Mouse (Mus musculus) olfactory bulb, adult 2 months (tissue): ENCODE measurements at regions not wholly inside any gene's neighbourhood (a gene's known extent, or its start where the extent isn't known, plus 50 kb on each side); places are given as distances from the start of the nearest gene placed in this dataset.

Experiments
- H3K27ac ChIP-seq: fragments of 200-500 bp; 2 replicates; pipeline ENCODE4 v1.5.1; 2012; ENCODE audit warnings: low read depth, low read length; ENCODE audit not compliant: insufficient read depth
- H3K4me1 ChIP-seq: fragments of 200-500 bp; 2 replicates; pipeline ENCODE4 v1.6.1; 2012; ENCODE audit warnings: low read length; ENCODE audit not compliant: control insufficient read depth, insufficient read depth
- H3K4me3 ChIP-seq: fragments of 200-500 bp; 2 replicates; pipeline ENCODE4 v1.5.1; 2012; ENCODE audit warnings: mild to moderate bottlenecking, low read depth, low read length, moderate library complexity; ENCODE audit not compliant: insufficient read depth
- CTCF ChIP-seq: fragments of 200-500 bp; IDR thresholded peaks from 2 replicates; pipeline ENCODE4 v1.5.1; 2012; ENCODE audit warnings: low read depth, mild to moderate bottlenecking, low read length, moderate library complexity; ENCODE audit not compliant: insufficient read depth
- POLR2A ChIP-seq: fragments of 200-500 bp; IDR thresholded peaks from 2 replicates; pipeline ENCODE4 v1.6.1; 2012; ENCODE audit warnings: mild to moderate bottlenecking, low read depth, low read length, moderate library complexity; ENCODE audit not compliant: insufficient read depth
- whole genome bisulfite sequencing: fragments of 180-500 bp; shearing (Covaris S2); methylation state at CpG from one replicate; pipeline ENCODE4 v1.1.7; 2018; 5-methylcytosine and 5-hydroxymethylcytosine counted together

DNA sequence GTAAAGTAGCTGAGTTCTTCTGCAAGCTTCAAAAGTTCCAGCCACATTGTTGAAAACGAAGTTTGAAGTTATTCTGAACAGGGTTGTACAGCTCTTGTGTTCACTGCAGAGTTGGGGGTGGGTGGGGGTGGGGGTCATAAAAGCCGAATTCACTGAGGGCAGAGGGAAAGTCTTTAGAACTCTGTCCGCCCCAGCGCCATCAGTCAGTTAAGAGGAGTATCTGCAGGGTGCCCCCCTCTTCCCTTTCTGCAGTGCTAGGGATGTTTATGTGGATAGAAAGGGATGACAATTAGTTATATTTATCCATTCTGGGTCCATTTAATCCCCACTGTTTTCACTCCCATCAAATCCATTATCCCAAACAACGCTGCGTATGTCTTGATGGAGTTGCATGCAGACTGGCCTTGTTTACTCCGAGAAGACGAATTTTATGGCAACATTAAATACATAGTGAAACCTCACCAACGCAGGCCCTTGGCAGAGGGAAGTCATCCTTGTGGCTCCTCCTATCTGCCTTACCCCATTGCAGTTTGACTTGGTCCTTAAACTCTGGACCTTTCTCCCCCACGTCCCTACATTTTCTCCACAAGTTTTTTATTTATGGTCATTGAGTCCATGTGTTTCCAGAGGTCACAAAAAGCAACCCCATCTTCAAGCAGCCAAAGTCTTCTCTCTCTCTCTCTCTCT, 526.8 kb upstream of the Sall1 start:
- 52% methylated on average over 10 of the region's 10 CpGs for WGBS
- H3K27ac ChIP-seq = peak overlapping the region; percentile 48; the same call in 1 of the 2 replicates
- TF ChIP-seq POLR2A (no peak), CTCF (no peak)
- H3K4me1 ChIP-seq = peaks cover 21% of the 10 kb centered on the region
- H3K4me3 ChIP-seq = no peak overlapping the region

- WGBS = 19% methylated on average over 9 of the region's 9 CpGs
- H3K27ac ChIP-seq = peak overlapping the region; percentile 80
Measured at GRCm38 (mm10) chr8:89569406-89569805, 525.4 kb upstream of the Sall1 start.

DNA sequence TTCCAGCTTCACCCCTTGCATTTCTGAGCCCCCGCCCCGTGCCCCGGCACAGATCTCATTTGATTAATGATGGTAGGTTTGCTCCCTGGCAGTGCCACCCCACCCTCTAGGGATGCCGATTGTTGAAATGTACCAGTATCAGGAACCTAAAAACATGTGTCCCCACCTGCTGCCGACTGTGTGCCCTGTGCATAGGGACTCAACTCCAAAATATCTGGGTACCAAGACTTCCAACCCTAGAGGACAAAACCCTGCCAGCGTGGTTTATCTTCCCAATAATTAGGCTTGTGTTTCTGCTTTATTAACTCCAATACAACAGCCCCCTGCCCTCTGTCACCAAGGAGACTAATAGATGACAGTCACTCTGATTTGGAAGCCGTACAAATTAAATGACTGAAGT, 524.7 kb upstream of the Sall1 start:
- peaks cover 31% of the 10 kb centered on the region for H3K4me1 ChIP-seq
- peak overlapping the region; percentile 49 for H3K27ac ChIP-seq
- WGBS = 52% methylated on average over 7 of the region's 7 CpGs
- no peak for TF ChIP-seq POLR2A
- no peak overlapping the region for H3K4me3 ChIP-seq

More at GRCm38 (mm10) chr8:89569406-89569805, 525.4 kb upstream of the Sall1 start:
- Histone ChIP-seq H3K4me1 (peaks cover 27% of the 10 kb centered on the region), H3K4me3 (no peak overlapping the region)
- TF ChIP-seq POLR2A (no peak), CTCF (no peak)

- TF ChIP-seq POLR2A (no peak), CTCF (no peak)
- 70% methylated on average over 7 of the region's 7 CpGs for WGBS
- Histone ChIP-seq H3K4me1 (peaks cover 20% of the 10 kb centered on the region), H3K4me3 (no peak overlapping the region), H3K27ac (no peak overlapping the region)
Measured at GRCm38 (mm10) chr8:89566986-89567385, 523.0 kb upstream of the Sall1 start.

- Histone ChIP-seq H3K4me1 (peaks cover 19% of the 10 kb centered on the region), H3K27ac (peak overlapping the region; percentile 64; the same call in 1 of the 2 replicates), H3K4me3 (no peak overlapping the region)
- 63% methylated on average over 4 of the region's 4 CpGs for WGBS
- no peak for TF ChIP-seq CTCF
- no peak for TF ChIP-seq POLR2A
Measured at GRCm38 (mm10) chr8:89566461-89566860, 522.5 kb upstream of the Sall1 start.

DNA sequence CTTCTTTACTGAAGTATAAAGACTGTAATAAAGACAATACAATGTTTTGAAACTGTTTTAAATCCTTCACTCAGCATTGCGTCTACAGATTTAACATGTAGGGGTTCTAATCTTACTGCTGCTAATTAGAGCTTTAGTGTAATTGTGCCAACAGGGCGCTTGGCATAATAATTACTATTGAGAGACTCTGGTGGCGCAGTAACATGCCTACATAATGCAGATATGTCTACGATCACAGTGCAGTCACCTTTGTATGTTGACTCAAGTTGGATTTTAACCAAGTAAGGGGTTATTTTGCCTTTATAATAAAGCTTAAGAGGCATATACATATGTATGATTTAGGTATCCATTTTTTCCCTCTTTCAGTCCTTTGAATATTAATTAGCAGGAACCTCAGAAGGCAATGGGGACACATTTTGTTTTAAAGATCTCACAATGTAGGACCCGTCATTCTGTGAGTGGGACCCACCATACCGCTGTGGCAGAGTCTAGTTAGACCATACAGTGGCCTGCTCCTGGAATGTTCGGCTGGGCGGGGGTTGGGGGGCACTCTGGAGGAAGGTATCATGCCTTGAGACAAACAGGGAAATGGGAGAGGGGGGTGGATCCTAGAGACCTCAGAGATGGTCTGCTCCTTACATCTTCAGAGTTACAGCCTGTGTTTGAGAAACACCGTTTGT, 521.3 kb upstream of the Sall1 start:
- 37% methylated on average over 9 of the region's 9 CpGs for WGBS
- TF ChIP-seq POLR2A = no peak
- TF ChIP-seq CTCF = no peak
- peak overlapping the region; percentile 32 for H3K27ac ChIP-seq
- peaks cover 19% of the 10 kb centered on the region for H3K4me1 ChIP-seq
- no peak overlapping the region for H3K4me3 ChIP-seq

DNA sequence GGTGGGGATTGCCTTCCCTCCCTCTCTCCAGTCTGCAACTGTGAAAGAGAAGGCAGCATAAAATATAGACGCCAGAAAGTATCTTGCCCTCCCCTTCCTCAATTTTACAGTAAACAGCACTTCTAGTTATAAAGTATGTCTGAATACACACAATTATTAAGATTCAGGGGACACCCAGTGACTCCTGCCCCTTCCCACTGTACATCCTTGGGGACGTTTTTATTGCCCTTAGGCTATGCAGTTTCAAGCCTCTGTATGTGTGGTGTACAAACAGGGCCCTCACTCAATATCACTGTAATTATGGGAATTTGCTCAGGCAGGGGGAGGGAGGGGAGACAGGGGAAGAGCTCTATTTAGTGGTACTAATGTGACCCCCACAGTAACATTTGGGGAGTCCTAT, 519.6 kb upstream of the Sall1 start:
- Histone ChIP-seq H3K4me1 (peaks cover 14% of the 10 kb centered on the region), H3K4me3 (no peak overlapping the region), H3K27ac (0 out of 2 replicates have a peak overlapping the region, but pooled peaks have one; percentile 82)
- TF ChIP-seq POLR2A = no peak
- no peak for TF ChIP-seq CTCF
- WGBS = 57% methylated on average over 2 of the region's 2 CpGs

DNA sequence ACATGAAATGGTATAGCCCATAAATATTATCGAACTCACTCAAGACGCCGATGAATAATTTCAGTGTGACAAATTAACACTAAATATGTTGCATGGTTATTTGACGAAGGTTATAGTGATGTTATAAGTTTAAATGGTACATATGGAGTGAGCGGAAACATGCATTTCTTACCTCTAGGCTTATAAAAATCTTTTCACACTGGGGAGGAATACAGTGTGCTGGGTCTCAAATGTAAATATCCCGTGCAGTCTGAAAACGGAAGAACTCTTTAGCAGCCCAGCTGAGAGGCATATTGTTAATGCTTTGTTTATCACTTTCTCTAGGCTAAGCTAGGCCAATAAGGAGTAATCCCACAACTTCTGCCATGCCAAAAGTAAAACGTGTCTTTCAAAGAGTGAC, 518.6 kb upstream of the Sall1 start:
- 76% methylated on average over 8 of the region's 8 CpGs for WGBS
- H3K4me3 ChIP-seq = no peak overlapping the region
- H3K27ac ChIP-seq = no peak overlapping the region
- H3K4me1 ChIP-seq = peaks cover 12% of the 10 kb centered on the region
- TF ChIP-seq CTCF = no peak
- TF ChIP-seq POLR2A = no peak

DNA sequence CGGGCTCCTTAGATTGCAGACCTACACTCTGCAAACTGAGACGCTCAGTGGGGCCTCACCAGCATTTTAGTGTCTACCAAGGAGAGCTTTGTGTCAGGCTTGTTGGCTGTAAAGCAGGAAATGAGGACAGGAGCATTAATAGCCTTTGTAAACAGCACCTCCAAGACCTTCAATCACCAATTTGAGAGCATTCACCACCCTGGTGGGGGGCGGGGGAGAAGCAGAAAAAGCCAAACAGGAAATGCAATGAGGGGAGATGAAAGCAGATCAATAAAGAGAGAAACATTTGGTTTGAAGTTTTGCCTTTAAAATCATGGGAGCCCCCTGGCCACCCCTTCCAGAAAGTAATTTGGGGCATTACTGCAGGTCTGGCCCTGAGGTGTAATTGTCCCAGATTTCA, 497.3 kb upstream of the Sall1 start:
- Histone ChIP-seq H3K4me1 (no peaks in the 10 kb centered on the region; the same call in 1 of the 2 replicates), H3K27ac (no peak overlapping the region), H3K4me3 (no peak overlapping the region)
- TF ChIP-seq CTCF = no peak
- TF ChIP-seq POLR2A = no peak
- 76% methylated on average over 3 of the region's 3 CpGs for WGBS

GRCm38 (mm10) chr8:89534605-89535004, 490.6 kb upstream of the Sall1 start:
- 63% methylated on average over 10 of the region's 10 CpGs for WGBS
- Histone ChIP-seq H3K4me3 (no peak overlapping the region), H3K4me1 (0 out of 2 replicates have a peak, but pooled peaks cover 2% of the 10 kb centered on the region), H3K27ac (no peak overlapping the region)
- no peak for TF ChIP-seq POLR2A
- no peak for TF ChIP-seq CTCF
